Mouse (Mus musculus): ENCODE measurements around the gene Bri3.
"Not testable (repeated sequence)": the region's sequence is repeated elsewhere in the genome, so short reads cannot be mapped to it uniquely, and the experiment has no call there.

The Bri3 gene

DNA sequence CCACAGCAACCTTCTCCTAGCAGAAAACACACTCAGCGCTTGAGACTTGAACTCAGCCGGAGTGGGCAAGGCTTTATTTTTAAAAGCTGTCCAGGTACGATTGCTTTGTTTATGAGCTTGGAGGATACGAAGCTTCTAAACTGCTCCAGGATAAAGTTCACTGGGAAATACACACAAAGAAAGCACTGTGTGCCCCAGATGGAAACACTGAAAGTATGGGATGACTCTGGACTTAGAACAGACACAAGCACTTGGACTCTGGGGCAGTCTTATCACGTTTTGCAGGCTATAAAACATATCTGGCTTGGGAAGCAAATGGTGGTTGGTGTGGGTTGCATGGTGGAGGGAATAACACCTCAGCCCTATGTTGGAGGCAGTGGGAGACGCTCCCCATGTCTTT is 115.6 kb downstream of the Bri3 start:
- DNase-seq (ENCODE audit: low spot score): no peak

- no peak for DNase-seq (ENCODE audit: low spot score)
These were observed 116.1 kb downstream of the Bri3 start for GRCm38 (mm10) chr5:144360346-144360745.

DNA sequence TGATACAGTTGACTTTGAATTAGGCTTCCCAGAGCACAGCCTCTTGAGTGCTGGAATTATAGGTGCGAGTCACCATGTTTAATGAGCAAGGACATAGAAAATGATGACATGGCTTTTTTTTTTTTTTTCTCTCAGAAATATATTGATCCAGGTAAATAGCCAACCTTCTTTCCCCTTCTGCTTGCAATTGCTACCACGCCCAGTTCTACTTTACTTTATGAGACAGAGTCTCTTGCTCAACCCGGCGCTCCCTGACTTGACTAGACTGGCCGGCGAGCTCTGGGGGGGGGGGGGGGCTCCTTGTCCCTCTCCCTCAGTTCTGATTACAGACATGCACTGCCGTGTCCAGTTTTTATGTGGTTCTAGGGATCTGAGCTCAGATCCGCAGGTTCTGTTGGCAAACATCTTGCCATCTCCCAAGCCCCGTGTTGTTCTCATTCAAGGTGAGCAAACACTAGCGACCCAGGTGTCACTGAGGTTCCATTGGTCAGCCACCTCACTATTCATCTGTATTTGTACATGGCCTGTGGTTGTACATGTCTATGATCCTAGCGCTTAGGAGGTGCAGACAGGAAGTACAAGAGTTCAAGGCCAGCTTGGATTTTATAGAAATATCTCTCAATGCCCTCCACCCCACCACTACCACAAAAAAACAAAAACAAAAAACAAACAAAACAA is 120.6 kb downstream of the Bri3 start:
- no peak for DNase-seq (ENCODE audit: low spot score)

DNA sequence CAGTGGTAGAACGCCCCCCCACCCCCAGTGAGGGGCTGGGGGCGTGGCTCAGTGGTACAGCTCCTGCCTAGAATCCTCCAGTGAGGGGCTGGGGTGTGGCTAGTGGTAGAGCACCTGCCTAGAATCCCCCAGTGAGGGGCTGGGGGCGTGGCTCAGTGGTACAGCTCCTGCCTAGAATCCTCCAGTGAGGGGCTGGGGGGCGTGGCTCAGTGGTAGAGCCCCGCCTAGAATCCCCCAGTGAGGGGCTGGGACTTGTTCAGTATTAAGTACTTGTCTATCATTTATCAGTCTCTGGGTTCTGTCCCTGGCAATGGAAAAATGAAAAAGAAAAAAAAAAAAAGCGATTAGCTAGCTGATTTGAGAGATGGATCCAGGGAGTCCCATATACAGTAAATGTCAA is 122.3 kb downstream of the Bri3 start:
- DNase-seq (ENCODE audit: low spot score): not testable (repeated sequence)

- DNase-seq (ENCODE audit: low spot score): no peak
These were observed 124.5 kb downstream of the Bri3 start for GRCm38 (mm10) chr5:144368661-144369205.

DNA sequence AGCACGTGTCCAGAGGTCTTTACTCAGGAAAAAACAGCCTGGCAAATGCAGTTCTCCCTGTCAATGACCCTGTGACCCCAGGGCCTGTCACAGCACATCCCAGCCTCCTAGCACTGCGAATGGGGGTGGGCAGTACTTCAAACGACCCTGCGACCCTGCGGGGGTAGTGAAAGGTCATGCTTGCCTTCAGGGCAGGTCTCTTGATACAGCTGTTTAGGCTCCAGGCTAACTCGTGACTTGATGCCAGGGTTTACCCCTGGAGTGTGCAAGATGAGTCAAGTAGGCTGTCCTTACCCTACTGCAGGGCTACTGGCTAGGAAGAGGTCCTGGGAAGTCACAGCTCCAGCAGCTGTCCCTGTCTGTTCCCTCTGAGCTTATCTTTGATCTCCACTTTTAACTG is 126.7 kb downstream of the Bri3 start:
- no peak for DNase-seq (ENCODE audit: low spot score)

DNA sequence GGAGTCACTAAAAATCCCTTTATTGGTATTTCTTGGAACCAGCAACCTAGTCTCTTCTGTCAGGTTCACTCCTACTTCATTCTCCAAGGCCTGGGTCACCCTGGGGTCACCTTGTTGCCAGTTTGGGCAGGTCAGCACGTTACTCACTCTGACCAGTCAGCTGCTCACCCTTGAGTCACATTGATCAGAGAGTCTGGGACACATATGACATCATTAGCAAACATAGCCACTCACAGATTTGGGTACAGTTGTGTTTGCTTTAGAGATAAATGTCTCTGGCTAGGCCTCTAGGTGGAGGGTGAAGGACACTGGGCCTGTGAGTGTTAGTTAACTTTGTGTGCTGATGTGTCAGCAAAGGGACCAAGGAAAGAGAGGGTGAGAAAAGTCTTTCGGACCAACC is 127.9 kb downstream of the Bri3 start:
- no peak for DNase-seq (ENCODE audit: low spot score)

GRCm38 (mm10) chr5:144372885-144373284 is 128.6 kb downstream of the Bri3 start:
- no peak for DNase-seq (ENCODE audit: low spot score)

GRCm38 (mm10) chr5:144379431-144379830 is 135.2 kb downstream of the Bri3 start:
- no peak for DNase-seq (ENCODE audit: low spot score)

GRCm38 (mm10) chr5:144380689-144381088 is 136.5 kb downstream of the Bri3 start:
- no peak for DNase-seq (ENCODE audit: low spot score)

DNA sequence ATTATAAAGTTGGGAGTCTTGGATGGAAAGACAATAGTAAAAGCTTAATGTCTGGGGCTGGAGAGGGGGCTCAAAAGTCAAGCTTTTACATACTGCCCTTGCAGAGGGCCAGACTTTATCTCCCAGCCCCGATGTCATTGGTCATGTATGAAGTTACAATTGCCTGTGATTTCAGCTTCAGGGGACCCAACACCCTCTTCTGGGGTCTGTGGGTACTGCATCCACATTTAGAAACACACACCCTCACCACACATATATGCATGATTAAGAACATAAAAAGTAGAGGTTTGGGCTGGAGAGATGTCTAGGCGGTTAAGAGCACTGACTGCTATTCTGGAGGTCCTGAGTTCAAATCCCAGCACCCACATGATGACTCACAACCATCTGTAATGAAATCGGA is 137.5 kb downstream of the Bri3 start:
- peak; percentile 47 for DNase-seq (ENCODE audit: low spot score)

GRCm38 (mm10) chr5:144383936-144384335 is 139.7 kb downstream of the Bri3 start:
- DNase-seq (ENCODE audit: low spot score): peak; percentile 54

DNA sequence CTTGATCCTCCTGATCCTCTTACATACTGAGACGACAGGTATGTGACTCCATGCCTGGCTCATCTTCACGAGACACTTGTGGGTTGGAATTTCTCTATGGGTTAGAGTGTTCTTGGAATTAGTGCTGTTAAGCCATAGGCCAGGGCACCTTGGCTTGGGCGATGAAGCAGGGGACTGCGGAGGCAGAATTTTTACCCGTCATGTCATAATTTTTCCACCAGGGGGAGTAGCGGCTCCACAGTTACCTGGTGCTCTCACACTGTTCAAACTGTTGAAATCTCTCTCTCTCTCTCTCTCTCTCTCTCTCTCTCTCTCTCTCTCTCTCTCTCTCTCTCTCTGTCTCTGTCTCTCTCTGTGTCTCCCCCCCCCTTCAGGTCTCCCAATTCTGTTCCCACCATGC is 143.6 kb downstream of the Bri3 start:
- DNase-seq (ENCODE audit: low spot score): peak; percentile 75

DNA sequence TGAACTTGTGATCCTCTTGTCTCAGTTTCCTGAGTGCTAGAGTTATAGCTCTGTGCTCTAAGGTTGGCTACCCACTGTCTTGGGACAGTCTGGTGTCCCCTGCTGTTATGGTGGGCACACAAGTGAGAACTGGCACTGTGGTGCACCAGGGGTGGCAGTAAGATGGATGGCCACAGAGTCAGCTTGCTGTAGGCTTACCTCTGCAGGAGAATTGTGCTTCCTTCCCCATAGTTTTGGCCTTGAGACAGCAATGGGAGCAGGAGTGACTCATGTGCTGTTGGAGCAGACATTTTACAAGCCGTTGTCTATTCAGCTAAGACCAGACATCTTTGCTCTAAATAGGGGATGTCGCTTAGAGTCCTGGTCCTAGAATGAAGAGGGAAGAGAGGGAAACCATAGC is 149.9 kb downstream of the Bri3 start:
- no peak for DNase-seq (ENCODE audit: low spot score)

GRCm38 (mm10) chr5:144397566-144397965 is 153.3 kb downstream of the Bri3 start:
- DNase-seq (ENCODE audit: low spot score): no peak

- no peak for DNase-seq (ENCODE audit: low spot score)
These were observed 156.6 kb downstream of the Bri3 start for GRCm38 (mm10) chr5:144400821-144401220.

DNA sequence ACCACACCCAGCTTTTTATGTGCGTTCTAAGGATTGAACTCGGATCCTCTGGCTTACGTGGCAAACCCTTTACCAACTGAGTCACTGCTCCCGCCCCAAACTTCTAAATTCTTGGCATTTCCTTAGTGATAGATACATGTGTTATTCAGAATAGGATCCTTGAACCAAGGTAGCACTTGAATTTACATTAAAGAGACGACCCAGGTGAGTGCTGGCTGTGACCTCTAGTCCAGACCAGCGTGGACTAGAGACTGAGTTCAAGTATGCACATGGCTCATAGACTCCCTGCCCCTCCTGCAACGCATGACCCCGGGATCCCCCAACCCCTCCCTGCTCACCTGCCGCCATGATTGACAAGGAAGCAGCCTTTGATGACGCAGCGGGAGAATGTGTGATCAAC is 162.0 kb downstream of the Bri3 start:
- DNase-seq (ENCODE audit: low spot score): no peak

- DNase-seq (ENCODE audit: low spot score): no peak
These were observed 166.4 kb downstream of the Bri3 start for GRCm38 (mm10) chr5:144410666-144411065.

GRCm38 (mm10) chr5:144411702-144412101 is 167.5 kb downstream of the Bri3 start:
- DNase-seq (ENCODE audit: low spot score): no peak

- no peak for DNase-seq (ENCODE audit: low spot score)
These were observed 168.5 kb downstream of the Bri3 start for GRCm38 (mm10) chr5:144412781-144413180.

- no peak for DNase-seq (ENCODE audit: low spot score)
These were observed 174.2 kb downstream of the Bri3 start for GRCm38 (mm10) chr5:144418456-144418855.

DNA sequence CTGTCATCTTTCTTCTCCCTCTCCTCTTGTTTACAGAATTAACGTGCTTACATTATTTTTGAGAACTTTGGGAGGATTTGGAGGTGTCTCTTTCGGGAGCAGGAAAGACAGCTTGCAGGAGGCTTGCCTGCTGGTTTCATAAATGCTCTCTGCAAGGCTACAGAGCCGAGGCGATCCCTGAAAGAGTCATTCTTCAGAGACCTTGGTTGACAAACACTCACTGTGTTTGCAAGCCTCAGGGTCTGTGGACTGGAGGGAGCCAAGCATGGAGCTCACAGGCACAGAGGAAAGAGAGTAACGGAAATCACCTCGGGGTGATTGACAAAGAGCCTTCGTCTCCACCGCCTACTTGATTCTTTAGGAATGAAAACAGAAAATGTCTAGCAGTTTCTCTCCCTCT is 175.8 kb downstream of the Bri3 start:
- no peak for DNase-seq (ENCODE audit: low spot score)

DNA sequence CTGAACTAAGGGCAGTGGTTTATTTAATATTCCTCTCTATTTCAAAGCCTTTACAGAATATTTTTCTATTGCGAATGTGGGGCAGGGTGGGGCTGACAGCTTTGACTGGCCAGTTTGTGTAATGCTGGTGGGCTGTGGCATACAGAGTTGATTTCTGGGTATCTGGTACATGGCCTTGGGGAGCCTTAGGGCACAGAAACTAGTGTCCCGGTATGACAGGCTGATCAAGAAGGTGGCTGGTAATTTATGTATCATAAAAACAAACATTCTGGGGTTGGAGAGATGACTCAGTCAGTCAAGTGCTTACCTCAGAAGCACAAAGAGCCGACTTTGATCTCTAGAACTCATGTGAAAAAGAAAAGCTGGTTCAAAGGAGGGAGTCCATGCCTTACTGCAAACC is 182.5 kb downstream of the Bri3 start:
- DNase-seq (ENCODE audit: low spot score): no peak

DNA sequence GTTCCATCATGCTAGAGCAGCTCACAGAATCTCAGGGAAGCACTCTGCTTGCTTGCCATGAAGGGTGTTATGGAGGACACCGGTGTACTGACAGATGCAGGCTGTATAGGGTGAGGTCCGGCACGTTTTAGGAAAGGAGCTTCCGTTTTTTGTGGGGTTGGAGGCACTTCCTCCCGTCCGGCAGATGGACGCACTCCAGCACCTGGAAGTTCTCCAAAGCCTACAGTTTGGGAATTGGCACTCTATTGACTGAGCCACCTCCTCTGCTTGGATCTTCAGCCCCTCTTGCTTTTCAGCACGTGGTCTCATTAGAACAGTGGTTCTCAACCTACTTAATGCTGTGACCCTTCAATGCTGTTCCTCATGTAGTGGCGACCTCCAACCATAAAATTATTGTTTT is 183.6 kb downstream of the Bri3 start:
- no peak for DNase-seq (ENCODE audit: low spot score)

Measured in testis, postnatal 10 days (tissue).